Mouse (Mus musculus): ENCODE data around the gene Lbx1. TPM values are rescaled to one million over a fixed set of nuclear protein-coding genes. Genes with fewer than 3 reads are reported as not detected.

The Lbx1 gene
- polyA plus RNA-seq, 1 experiment = not detected

DNA sequence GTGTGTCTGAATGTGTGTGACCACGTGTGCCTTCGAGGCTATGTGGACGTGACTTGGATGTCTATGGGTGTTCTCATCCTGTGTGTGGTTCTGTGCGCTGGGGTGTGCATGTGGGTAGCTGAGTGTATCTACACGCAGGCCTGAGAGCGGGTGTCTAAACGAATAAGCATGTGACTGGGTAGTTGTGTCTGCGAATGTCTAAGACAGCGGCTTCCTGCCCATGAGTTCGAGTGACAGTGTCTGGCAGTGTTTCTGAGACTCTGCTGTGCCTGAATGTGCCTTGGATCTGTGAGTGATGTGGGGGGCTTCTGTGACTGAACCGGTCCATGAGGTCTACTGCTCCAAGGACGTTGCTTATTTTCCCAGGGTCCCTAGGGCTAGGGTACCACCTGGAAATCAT lies 10.5 kb downstream of the Lbx1 start:
- TF ChIP-seq CTCF (IDR thresholded peaks at IDR 0.05; ENCODE audit: low read depth, low read length) = no peak
- TF ChIP-seq EP300 (IDR thresholded peaks at IDR 0.05; ENCODE audit: insufficient read depth, low read depth, low read length) = no peak
- no peak for TF ChIP-seq POLR2A (IDR thresholded peaks at IDR 0.05; ENCODE audit: insufficient read depth, low read length)
- H3K27ac ChIP-seq (ENCODE audit: insufficient read depth, low read length) = no peak overlapping the region

DNA sequence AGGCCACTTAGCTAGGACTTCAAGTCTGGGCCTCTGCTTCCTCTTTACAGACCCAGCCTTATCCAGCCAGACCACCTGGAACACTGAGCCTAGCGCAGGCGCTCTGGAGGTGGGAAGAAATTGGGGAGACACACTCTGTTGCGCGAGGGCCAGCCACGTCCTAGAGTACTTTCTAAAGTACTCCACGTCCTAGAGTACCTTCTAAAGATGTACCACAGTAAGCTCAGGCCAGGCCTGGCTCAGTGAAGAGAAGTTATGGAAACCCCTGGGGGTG lies 11.4 kb downstream of the Lbx1 start:
- Histone ChIP-seq H3K4me1 (ENCODE audit: control insufficient read depth, insufficient read depth, low read length) (peaks cover 1% of the 10 kb centered on the region), H3K27me3 (ENCODE audit: control insufficient read depth, insufficient read depth, low read length, poor library complexity, severe bottlenecking) (peaks cover 14% of the 10 kb centered on the region), H3K27ac (ENCODE audit: insufficient read depth, low read length) (no peak overlapping the region), H3K4me3 (ENCODE audit: low read depth, low read length) (peak overlapping the region; percentile 8; the same call in 1 of the 2 replicates), H3K9ac (ENCODE audit: low read depth, poor library complexity, severe bottlenecking) (no peak overlapping the region), H3K9me3 (replicated peaks; ENCODE audit: control insufficient read depth, insufficient read depth, low read length, poor library complexity, severe bottlenecking) (no peaks in the 10 kb centered on the region), H3K36me3 (ENCODE audit: control insufficient read depth, insufficient read depth, low read length, poor library complexity, severe bottlenecking) (no peaks in the 10 kb centered on the region)
- no peak for TF ChIP-seq POLR2A (IDR thresholded peaks at IDR 0.05; ENCODE audit: insufficient read depth, low read length)
- no peak for TF ChIP-seq EP300 (IDR thresholded peaks at IDR 0.05; ENCODE audit: insufficient read depth, low read depth, low read length)
- TF ChIP-seq CTCF (IDR thresholded peaks at IDR 0.05; ENCODE audit: low read depth, low read length) = no peak

More for the DNA sequence above, 10.5 kb downstream of the Lbx1 start:
- H3K9ac ChIP-seq (ENCODE audit: low read depth, poor library complexity, severe bottlenecking) = no peak overlapping the region
- H3K36me3 ChIP-seq (ENCODE audit: control insufficient read depth, insufficient read depth, low read length, poor library complexity, severe bottlenecking) = no peaks in the 10 kb centered on the region
- H3K9me3 ChIP-seq (replicated peaks; ENCODE audit: control insufficient read depth, insufficient read depth, low read length, poor library complexity, severe bottlenecking) = no peaks in the 10 kb centered on the region
- H3K27me3 ChIP-seq (ENCODE audit: control insufficient read depth, insufficient read depth, low read length, poor library complexity, severe bottlenecking) = peaks cover 16% of the 10 kb centered on the region
- no peak overlapping the region for H3K4me3 ChIP-seq (ENCODE audit: low read depth, low read length)
- peaks cover 1% of the 10 kb centered on the region for H3K4me1 ChIP-seq (ENCODE audit: control insufficient read depth, insufficient read depth, low read length)

DNA sequence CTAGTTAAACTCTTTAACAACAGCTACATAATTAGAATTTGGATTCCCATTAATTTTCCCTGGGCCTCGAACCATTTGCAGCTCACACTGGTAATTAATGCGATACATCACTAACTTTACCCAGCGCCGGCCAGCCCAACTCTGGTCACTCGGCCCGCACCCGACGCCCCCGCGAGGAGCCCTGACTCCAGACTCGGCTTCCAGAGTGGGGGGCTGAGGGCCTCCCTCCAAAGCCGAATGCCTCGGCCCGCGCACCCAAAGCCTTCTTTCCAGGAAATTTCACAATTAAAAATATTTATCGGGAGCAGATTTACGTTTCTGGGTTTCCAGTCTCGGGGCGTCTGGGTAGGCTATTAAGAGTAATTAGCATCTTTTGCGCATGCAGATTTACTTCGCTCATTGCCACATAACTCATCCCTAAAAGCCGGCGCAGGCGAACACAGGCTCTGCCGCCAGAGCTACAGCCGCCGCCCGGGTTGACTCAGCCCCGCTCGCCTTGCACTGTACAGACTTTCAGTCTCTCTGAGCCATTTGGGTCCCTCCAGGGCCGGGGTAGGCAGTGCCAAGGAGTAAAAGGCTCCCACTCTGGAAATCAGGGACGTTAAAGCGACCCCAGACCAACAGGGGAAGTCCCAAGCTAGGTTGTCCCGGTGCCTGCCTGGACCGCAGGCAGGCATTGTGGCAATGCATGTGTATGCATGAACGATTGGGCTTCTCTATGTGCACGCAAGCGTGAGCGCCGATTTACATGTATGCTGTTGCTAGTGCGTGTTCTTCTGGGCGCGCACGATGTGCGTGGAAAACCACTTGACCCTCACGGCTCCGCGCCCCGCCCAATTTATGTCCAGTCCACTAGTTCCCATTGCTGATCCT lies 12.0 kb downstream of the Lbx1 start:
- peak overlapping the region; percentile 8 for H3K4me3 ChIP-seq (ENCODE audit: low read depth, low read length)
- TF ChIP-seq POLR2A (IDR thresholded peaks at IDR 0.05; ENCODE audit: insufficient read depth, low read length) (no peak), EP300 (IDR thresholded peaks at IDR 0.05; ENCODE audit: insufficient read depth, low read depth, low read length) (no peak), CTCF (IDR thresholded peaks at IDR 0.05; ENCODE audit: low read depth, low read length) (no peak)
- H3K9me3 ChIP-seq (replicated peaks; ENCODE audit: control insufficient read depth, insufficient read depth, low read length, poor library complexity, severe bottlenecking) = no peaks in the 10 kb centered on the region
- peaks cover 1% of the 10 kb centered on the region for H3K4me1 ChIP-seq (ENCODE audit: control insufficient read depth, insufficient read depth, low read length)
- peaks cover 9% of the 10 kb centered on the region for H3K27me3 ChIP-seq (ENCODE audit: control insufficient read depth, insufficient read depth, low read length, poor library complexity, severe bottlenecking)
- H3K27ac ChIP-seq (ENCODE audit: insufficient read depth, low read length) = no peak overlapping the region
- no peaks in the 10 kb centered on the region for H3K36me3 ChIP-seq (ENCODE audit: control insufficient read depth, insufficient read depth, low read length, poor library complexity, severe bottlenecking)
- 0 out of 2 replicates have a peak overlapping the region, but pooled peaks have one; percentile 10 for H3K9ac ChIP-seq (ENCODE audit: low read depth, poor library complexity, severe bottlenecking)

DNA sequence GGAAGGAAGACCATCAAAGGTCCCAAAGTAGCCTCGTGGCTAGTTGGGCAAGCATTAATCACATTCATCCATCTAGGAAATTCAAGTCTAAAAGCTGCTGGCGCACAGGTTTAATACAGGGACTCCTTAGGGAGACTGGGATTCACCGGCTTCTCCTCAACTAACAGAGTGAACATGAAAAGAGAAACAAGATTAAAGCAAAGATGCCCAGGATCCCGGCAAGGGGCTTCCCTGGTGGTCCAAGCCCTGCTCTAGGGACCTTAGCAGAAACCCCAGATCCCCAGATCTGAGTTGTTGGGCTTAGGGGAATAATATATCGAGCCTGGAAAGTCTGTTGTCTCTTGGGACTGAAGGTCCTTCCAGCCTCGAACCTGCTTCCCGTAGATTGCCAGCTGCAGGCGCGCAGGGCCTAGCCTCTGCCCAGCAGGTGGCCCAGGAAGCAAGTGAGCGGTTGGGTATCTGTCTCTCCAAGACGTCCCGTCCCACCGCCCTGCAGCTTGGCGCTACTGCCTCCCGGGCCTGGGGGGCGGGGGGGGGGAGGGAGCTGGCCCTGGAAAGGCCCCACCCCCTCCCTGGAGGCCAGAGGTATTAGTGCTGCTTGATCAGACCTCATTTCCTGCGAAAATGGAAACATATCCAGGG lies 13.3 kb downstream of the Lbx1 start:
- Histone ChIP-seq H3K9ac (ENCODE audit: low read depth, poor library complexity, severe bottlenecking) (no peak overlapping the region), H3K4me1 (ENCODE audit: control insufficient read depth, insufficient read depth, low read length) (peaks cover 1% of the 10 kb centered on the region), H3K4me3 (ENCODE audit: low read depth, low read length) (no peak overlapping the region), H3K27ac (ENCODE audit: insufficient read depth, low read length) (no peak overlapping the region), H3K9me3 (replicated peaks; ENCODE audit: control insufficient read depth, insufficient read depth, low read length, poor library complexity, severe bottlenecking) (no peaks in the 10 kb centered on the region), H3K27me3 (ENCODE audit: control insufficient read depth, insufficient read depth, low read length, poor library complexity, severe bottlenecking) (peaks cover 6% of the 10 kb centered on the region), H3K36me3 (ENCODE audit: control insufficient read depth, insufficient read depth, low read length, poor library complexity, severe bottlenecking) (no peaks in the 10 kb centered on the region)
- no peak for TF ChIP-seq POLR2A (IDR thresholded peaks at IDR 0.05; ENCODE audit: insufficient read depth, low read length)
- TF ChIP-seq CTCF (IDR thresholded peaks at IDR 0.05; ENCODE audit: low read depth, low read length) = peak; percentile 16

DNA sequence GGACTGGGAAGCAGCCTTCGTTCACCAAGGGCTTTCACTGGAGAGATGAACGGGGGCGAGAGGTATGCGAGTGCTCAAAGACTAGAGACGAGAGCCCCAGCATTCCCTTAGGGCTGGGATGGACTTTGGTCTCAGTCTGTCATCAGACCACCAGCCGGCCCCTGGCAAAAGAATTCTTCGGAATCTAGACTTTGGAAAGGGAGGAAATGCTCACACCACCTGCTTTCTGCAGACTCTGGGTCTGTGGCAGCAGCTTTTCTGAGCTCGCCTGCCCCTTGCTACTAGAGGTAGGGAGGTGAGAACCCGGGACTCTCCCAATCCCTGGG lies 14.2 kb downstream of the Lbx1 start:
- peak overlapping the region; percentile 65 for H3K4me3 ChIP-seq (ENCODE audit: low read depth, low read length)
- peaks cover 1% of the 10 kb centered on the region for H3K4me1 ChIP-seq (ENCODE audit: control insufficient read depth, insufficient read depth, low read length)
- H3K27me3 ChIP-seq (ENCODE audit: control insufficient read depth, insufficient read depth, low read length, poor library complexity, severe bottlenecking) = peaks cover 3% of the 10 kb centered on the region
- TF ChIP-seq CTCF (IDR thresholded peaks at IDR 0.05; ENCODE audit: low read depth, low read length) (no peak), POLR2A (IDR thresholded peaks at IDR 0.05; ENCODE audit: insufficient read depth, low read length) (no peak), EP300 (IDR thresholded peaks at IDR 0.05; ENCODE audit: insufficient read depth, low read depth, low read length) (no peak)
- no peak overlapping the region for H3K27ac ChIP-seq (ENCODE audit: insufficient read depth, low read length)
- no peaks in the 10 kb centered on the region for H3K9me3 ChIP-seq (replicated peaks; ENCODE audit: control insufficient read depth, insufficient read depth, low read length, poor library complexity, severe bottlenecking)
- 0 out of 2 replicates have a peak overlapping the region, but pooled peaks have one; percentile 39 for H3K9ac ChIP-seq (ENCODE audit: low read depth, poor library complexity, severe bottlenecking)
- H3K36me3 ChIP-seq (ENCODE audit: control insufficient read depth, insufficient read depth, low read length, poor library complexity, severe bottlenecking) = no peaks in the 10 kb centered on the region
